Mouse (Mus musculus) urinary bladder, postnatal 10 days (tissue): ENCODE measurements around the gene Zfp91.
"Not testable (repeated sequence)": the region's sequence is repeated elsewhere in the genome, so short reads cannot be mapped to it uniquely, and the experiment has no call there.

Source experiments
- DNase-seq: peaks from one replicate; pipeline ENCODE4 v3.0.0; 2022; ENCODE audit warnings: low spot score

The Zfp91 gene

DNA sequence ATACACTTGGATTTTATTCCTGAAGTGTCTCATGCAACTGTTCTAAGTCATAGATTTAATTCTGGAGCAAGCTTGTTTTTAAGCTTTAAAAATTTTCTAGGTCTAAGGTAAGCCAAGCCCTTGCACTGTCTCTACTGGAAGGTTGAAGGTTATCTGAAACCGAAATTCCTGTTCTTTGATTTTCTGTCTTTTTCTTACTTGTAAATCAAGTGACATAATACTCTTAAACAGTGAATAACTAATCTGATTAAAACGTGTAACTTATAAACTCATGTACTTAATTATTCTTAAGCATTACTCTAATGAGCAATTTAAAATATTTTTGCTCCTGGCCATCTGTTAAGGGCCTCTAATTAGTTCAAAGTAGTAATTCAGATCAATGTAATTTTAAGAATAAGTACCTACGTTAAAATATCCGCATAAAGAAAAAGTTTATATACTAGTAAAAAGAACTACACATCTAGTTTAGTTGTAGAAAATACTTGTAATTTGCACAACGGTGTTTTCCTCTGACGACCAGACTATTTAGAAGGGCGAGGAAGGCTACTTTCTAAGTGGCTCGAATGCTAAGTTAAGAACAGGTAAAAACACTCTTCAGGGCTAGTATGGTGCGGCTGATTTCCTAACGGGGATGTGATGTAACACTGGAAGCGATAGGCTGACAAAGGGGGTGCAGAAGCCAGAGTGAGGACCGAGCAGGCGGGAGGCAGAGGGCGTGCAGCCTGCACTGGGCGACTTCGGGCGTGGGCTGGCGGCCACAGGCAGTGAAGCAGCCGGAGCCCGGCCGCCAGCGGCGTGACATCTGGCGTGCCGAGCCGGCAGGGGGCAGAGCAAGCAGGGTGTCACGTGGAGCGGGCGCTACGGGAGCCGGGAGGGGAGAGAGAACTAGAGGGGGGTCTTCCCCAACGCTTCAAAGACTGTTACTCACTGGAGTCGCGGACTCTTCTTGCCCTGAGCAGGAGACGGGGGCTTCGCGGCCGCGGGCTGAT, 1.6 kb downstream of the Zfp91 start:
- peak; percentile 83 for DNase-seq

DNA sequence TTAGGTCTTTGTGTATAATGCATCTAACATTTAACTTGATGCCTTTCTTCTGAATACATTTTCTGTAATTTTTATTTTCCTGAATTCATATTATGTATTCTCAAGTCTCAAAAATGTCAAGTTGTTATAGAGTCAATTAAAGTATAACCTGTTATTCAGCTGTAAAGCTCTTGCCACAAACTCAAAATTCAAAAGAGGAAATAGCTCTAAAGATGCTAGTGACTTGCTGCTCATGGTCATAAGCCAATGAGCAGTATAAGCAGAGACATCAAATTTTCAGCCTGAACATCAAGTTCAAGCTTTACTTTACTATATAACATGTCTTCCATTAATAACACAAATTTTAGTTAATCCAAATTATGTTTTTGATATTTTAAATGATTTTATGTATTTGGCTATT, 3.6 kb downstream of the Zfp91 start:
- DNase-seq, result no peak

DNA sequence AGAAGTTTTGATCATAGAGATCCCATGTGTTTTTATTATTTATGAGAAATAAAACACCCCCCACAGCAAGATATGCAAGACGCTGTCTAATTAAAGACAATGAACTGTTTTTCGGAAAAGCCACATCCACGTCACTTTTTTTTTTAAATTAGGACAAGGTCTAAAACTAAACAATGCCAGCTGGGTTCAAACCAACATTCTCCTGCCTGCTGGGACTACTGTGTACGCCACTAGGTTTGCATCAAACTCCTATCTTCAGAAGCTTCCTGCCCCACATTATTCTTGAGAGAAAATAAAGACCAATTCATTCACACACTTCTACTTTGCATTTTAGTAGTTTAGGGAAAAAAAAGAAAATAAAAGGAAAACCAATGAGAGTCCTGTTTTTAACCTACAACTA, 8.2 kb downstream of the Zfp91 start:
- DNase-seq, result no peak

DNA sequence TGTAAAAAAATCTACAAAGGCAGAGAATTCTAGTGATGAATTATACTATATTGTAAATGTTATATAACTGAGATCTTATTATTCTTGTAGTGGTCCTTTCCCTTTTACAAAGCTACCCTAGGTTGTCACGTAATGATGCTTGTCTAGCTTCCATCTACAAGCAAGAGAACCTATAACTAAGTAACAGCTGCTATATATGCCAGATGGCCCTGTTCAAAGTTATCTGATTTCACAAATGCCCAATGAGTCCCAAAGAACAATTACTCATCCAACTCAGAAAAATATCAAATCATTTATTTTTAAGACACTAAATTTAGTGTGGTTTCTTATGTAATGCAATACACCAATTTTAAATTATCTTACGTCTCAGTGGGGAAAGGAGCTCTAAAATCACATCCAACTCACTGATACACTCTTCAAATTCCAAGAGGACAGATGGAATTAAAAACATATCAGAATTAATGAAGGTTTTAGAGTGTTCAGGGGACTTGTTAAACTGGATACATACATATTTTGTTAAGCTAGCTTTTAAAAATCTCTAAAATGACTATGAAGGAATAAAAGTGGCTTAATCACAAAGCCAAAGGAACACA, 9.0 kb downstream of the Zfp91 start:
- DNase-seq, result no peak

DNA sequence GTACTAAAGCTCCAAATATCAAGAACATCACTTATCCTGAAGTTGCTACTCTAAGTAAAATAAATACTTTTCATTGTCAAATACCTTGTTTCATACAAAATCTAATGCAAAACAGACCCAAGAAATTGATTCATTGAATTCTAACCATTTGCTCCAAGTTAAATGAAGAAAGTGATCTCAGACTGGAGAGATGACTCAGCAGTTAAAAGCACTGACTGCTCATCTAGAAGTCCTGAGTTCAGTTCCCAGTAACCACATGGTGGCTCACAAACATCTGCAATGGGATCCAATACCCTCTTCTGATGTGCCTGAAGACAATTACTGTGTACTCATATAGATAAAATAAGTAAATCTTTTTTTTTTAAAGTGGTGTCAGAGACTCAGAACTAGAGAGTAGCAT, 15.5 kb downstream of the Zfp91 start:
- no peak for DNase-seq

DNA sequence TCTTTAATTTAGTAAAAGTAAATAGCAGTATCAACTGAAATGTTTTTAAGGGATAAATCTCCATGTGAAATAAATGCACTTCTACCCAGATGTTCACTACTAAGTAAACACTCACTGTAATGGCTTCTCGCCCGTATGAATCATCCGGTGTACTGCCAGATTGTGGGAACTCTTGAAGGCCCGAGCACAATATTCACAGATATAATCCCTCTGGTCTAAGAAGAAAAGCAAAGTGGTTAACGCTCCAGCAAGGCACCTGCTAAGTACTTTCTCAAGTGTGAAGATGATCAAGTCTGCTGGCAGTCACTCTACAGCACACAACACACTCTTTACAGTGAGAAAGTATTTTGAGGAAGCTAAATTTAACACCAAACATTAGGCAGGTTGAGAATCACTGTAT, 25.0 kb downstream of the Zfp91 start:
- DNase-seq, result no peak

DNA sequence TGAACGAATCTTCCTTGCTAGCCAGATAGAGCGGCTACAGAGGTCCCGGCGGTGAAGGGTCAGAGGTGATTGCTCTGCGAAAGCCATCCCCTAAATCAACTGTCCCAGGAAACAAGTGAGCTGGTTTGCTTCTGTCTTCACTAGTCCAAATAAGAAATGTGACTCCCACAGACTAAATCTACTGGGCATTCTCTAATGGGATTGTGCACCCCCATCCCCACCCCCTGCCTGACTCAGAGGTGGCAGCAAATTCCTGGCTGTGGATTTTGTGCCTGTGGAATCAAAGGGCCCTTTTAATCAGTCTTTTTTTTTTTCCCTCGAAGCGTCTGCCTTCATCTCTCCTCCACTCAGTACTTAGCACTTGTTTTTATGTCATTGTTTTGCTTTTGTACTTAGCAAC, 30.6 kb downstream of the Zfp91 start, which contains the start of gene Cntf:
Gene Cntf, minus strand, starts transcription at position 325 of the 400 bp plus-strand sequence.
- DNase-seq, result no peak

DNA sequence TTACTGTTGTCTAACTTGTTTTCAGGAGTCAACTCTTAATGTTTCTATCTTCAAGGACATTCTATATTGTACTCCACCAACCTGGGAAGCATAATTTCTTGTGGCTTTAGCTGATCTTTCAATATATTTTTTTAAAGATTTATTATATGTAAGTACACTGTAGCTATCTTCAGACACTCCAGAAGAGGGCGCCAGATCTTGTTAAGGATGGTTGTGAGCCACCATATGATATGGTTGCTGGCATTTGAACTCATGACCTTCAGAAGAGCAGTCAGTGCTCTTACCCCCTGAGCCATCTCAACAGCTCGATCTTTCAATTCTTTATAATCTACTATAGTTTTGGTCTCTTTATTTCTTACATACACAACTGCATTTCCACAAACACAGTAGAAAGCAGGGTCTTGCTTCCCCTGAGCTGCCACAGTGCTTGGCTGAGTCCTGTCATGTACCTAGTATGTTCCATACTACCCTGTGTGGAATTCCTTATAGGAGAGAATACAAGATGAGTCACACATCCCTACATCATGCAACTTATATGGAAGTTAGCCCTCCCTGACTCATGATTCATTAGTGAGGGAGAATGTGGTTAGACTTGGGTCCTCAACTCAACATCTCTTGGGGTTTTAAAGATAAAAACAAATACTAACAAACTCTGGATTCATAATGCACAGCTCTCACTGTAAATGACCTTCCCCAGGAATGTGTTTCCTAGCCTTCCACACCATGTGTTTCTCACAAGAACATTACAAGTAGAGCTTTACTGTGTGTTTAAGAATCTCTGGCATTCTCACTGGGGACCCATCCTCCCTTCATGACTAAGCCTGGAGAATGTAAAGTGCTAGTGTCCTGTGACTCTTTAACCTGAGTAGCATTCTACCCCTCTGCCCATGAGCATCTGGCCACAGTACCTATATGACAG, 33.5 kb downstream of the Zfp91 start:
- DNase-seq, result no peak

DNA sequence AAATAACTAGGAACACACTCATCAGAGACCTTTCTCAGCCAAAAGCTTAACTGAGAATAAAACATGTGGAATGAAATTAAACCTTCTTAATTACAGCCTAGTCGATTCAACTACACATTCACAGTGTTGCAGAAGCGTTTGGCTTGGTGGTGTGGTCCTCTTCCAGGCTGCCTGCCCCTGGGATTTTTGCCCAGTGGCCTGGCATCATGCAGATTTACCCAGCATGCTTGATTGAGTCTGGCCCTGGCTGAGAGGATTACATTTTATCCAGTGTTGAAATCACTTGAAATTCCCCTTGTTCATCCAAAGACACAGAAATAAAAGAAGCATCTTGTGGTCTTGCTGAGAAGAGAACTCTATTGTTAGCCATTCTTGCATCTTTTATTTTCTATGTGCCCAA, 36.3 kb downstream of the Zfp91 start:
- DNase-seq, result no peak

DNA sequence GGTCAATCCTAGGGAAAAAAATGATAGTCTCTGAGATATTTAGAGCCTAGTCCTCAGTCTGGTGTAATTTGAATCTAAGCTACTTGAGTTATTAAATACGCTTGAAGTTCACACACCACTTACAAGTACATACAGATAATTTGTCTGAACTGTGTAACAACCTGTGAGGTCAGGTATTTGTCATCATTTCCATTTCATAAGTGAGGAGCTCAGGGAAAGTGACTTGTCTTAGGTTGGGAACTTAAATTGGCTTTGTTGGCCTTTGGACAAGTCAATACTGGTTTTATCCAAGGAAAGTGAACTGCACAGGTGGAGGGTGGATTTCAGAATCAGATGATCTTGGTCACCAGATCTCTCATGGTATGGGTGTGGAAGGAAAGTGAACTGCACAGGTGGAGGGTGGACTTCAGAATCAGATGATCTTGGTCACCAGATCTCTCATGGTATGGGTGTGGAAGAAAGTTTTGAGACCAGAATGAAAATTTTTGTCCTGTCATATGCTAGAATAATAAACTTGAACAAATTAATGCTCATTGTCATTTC, 36.9 kb downstream of the Zfp91 start:
- no peak for DNase-seq

DNA sequence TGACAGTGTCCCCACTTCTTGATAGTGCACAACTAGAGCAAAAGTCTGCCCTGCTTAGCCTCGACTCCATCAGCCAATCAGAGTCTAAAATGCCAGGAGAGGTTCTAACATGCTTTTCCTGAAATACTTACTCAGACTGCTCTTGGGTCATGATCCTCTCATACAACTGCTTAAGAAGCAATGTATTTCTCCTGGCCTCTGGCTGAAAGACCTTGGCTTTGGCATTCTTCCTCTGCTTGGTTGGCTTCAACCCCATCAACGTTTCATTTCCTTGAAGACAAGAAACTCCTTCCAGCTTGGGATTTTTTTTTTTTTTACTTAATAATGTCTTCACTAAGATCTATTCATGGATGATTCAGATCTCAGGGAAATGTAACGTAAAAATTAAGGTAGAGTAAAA, 39.6 kb downstream of the Zfp91 start:
- no peak for DNase-seq

DNA sequence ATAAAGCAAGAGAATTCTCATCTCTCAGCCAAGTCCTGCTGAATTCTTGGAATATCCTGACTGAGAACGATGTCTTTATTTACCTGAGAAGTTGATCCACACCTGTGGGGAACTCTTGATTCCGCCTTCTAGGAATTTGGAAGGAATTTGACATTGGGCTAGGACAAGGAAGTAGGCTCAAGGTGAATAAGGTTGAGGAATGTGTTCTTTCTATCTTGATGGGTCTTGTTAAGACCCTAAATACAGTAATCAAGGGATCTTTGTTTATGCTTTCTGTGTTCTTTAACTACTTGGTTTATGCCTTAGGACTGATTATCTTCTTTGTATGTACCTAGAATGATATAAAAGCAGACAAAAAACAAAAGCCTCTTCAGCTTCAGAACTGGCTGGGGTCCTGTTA, 64.0 kb downstream of the Zfp91 start:
- no peak for DNase-seq

DNA sequence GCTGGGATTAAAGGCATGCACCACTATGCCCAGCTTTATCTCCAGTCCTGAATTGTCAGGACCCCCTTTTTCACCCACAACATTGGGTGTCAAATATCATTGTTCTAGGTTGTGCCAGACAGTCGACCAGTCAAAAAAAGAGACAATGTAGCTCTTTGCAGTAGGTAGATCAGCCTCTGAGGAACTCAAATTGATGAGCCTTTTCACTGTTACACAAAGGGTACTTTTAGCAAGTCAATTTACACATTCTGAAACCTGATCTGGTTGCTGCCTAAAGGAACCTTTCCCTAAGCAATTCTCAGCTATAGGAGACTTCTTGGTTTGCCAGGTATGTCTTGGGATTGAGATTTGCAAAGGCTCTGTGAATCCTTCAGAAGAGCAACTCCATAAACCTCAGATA, 64.9 kb downstream of the Zfp91 start:
- no peak for DNase-seq

DNA sequence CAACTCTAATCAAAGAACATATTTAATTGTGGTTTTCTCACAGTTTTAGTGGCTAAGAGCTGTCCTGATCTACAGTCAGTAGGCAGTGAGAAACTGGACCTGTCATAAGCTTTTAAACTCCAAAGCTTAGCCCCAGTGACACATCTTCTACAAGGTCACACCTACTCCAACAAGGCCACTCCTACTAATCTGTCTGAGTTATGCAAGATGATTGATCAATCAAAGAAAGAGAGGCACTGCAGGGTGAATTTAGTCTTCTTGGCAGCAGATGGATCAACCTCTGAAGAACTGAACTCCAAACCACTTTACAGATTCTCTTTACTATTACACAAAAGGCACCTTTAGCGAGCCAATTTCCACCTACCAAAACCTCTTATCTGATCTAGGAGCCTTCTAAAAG, 70.1 kb downstream of the Zfp91 start:
- no peak for DNase-seq

DNA sequence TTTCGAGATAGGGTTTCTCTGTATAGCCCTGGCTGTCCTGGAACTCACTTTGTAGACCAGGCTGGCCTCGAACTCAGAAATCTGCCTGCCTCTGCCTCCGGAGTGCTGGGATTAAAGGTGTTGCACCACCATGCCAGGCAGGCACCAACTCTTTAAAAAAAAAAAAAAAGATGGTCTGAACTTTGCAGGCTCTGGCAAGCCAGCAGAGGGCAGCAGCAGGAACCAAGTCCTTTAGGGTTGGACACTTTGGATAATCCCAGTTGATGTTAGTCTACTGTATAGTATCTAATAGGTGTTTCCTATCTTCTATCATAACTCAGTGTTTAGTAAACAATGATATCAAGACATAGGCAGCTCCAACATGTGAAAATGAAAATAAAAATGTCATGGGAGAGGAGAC, 73.6 kb downstream of the Zfp91 start:
- no peak for DNase-seq

DNA sequence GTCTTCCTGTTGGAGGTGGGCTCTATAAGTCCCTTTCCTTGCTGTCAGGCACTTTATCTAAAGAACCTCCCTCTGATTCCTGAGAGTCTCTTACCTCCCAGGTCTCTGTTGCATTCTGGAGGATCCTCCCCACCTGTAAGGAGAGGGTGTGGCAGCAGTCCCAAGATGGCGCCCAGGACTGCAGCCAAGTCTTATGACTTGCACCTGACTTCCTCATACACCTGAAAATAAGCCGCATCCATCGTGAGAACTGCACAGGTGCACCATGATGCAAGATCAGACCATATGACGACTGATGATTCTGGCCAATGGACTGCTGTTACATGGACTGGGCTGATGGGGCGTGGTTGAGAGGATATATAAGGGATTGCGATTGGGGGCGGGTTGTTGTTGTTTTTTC, 74.3 kb downstream of the Zfp91 start:
- DNase-seq, result not testable (repeated sequence)

DNA sequence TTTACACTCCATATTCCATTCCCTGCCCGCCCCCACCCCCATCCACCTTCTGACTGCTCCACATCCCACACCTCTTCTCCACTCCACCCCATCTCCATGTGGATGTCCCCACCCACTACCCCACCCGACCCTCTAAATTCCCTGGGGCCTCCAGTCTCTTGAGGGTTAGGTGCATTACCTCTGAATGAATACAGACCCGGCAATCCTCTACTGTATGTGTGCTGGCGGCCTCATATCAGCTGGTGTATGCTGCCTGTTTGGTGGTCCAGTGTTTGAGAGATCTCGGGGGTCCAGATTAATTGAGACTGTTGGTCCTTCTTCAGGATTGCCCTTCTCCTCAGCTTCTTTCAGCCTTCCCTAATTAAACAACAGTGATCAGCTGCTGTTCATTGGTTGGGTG, 75.0 kb downstream of the Zfp91 start:
- not testable (repeated sequence) for DNase-seq

DNA sequence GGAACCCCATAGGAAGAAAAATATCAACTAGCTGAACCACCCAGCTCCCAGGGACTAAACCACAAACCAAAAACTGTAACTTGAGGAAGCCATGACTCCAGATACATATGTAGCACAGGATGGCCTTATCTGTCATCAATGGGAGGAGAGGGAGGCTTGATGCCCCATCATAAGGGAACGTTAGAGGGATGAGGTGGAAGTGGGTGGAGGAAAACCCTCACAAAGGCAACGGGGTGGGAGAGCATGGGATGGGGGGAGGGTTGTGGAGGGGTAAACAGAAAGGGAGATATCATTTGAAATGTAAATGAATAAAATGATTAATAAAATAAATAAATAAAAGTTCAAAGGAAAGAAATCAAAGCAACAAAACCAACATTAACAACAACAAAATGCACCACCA, 75.5 kb downstream of the Zfp91 start:
- DNase-seq, result no peak

DNA sequence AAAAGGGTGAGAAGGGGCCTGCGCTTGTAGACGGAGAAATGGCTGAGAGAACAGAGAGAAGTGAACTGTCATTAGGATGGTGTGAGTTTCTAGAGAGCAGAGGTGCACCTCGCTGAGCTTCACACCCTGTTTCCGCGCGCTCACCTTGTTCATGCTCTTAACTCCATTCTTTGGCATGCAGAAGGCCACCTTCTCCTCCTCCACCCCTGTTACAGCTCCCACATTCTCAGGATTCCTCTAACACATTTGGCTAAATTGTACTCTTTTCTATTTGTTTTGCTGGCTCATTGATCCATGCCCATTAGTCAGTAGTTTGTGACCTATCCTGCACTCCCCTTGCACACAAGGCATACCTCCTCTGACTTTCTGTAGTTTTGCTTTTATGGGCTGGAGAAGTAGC, 76.7 kb downstream of the Zfp91 start:
- no peak for DNase-seq
